Mouse (Mus musculus): ENCODE results near the gene Tnfsf10.

- TF ChIP-seq CTCF (IDR thresholded peaks at IDR 0.05; ENCODE audit: low read depth), result no peak
- TF ChIP-seq EP300 (IDR thresholded peaks at IDR 0.05; ENCODE audit: low read depth), result no peak
These were observed 5.4 kb upstream of the Tnfsf10 start for GRCm38 (mm10) chr3:27311475-27311874.
